Mouse (Mus musculus) neural tube, embryonic 14.5 days (tissue): ENCODE results near the gene Mrgprx1. TPM values are rescaled to one million over a fixed set of nuclear protein-coding genes. Genes with fewer than 3 reads are reported as not detected.

Experiments
- ATAC-seq: fragments of 200-750 bp; cut with Nextera tagmentation; 2 replicates; pipeline ENCODE4 v1.8.0; 2017; ENCODE audit warnings: low read depth, mild to moderate bottlenecking, moderate TSS enrichment, moderate library complexity
- H3K27ac ChIP-seq: fragments of 300-500 bp; sonication (generic); 2 replicates; pipeline ENCODE4 v1.5.1; 2014; ENCODE audit warnings: low read depth, mild to moderate bottlenecking, control low read depth, low read length, moderate library complexity, mixed read lengths
- H3K27me3 ChIP-seq: fragments of 300-500 bp; sonication (generic); 2 replicates; pipeline ENCODE4 v1.6.1; 2014; ENCODE audit warnings: low read length; ENCODE audit not compliant: control insufficient read depth, insufficient read depth
- H3K36me3 ChIP-seq: fragments of 300-500 bp; sonication (generic); 2 replicates; pipeline ENCODE4 v1.6.1; 2014; ENCODE audit warnings: low read length, mixed read lengths; ENCODE audit not compliant: control insufficient read depth, insufficient read depth
- H3K4me1 ChIP-seq: fragments of 300-500 bp; sonication (generic); 2 replicates; pipeline ENCODE4 v1.6.1; 2014; ENCODE audit warnings: low read length; ENCODE audit not compliant: control insufficient read depth, insufficient read depth
- H3K4me2 ChIP-seq: fragments of 300-500 bp; sonication (generic); 2 replicates; pipeline ENCODE4 v1.6.1; 2014; ENCODE audit warnings: mild to moderate bottlenecking, low read depth, low read length, control low read depth
- H3K4me3 ChIP-seq: fragments of 300-500 bp; sonication (generic); 2 replicates; pipeline ENCODE4 v1.5.1; 2014; ENCODE audit warnings: low read depth, low read length, control low read depth, mixed read lengths
- H3K9ac ChIP-seq: fragments of 300-500 bp; sonication (generic); replicated peaks from 2 replicates; pipeline ENCODE4 v1.6.1; 2014; ENCODE audit warnings: low read depth, mild to moderate bottlenecking, control low read depth, low read length, mixed read lengths
- H3K9me3 ChIP-seq: fragments of 300-500 bp; sonication (generic); 2 replicates; pipeline ENCODE4 v1.6.1; 2016; ENCODE audit warnings: low read length; ENCODE audit not compliant: control insufficient read depth
- WGBS: fragments of 180-500 bp; shearing (Covaris S2); extraction: QIAGEN DNeasy Blood & Tissue Kit; methylation state at CpG from one replicate; pipeline ENCODE4 v1.1.7; 2014; 5-methylcytosine and 5-hydroxymethylcytosine counted together
- polyA plus RNA-seq: library from polyadenylated mRNA; unstranded; fragments of >200 nt; fragmentation: Nextera tagmentation; extraction: Ambion mirVana; gene quantifications from 2 replicates; pipeline ENCODE4 v1.2.1, GENCODE M21; 2014

Gene Mrgprx1
- 0.30 TPM in 1 of 2 replicates, not detected in the other for polyA plus RNA-seq

- no peak within 1 kb of the TSS for H3K9ac ChIP-seq
- no peak within 1 kb of the TSS for H3K4me2 ChIP-seq
- H3K27ac ChIP-seq: no peak within 1 kb of the TSS
- no peak within 1 kb of the TSS for H3K4me3 ChIP-seq
- no peaks in the 10 kb centered on the region for H3K27me3 ChIP-seq
- H3K4me1 ChIP-seq: no peaks in the 10 kb centered on the region
- H3K9me3 ChIP-seq: no peaks in the 10 kb centered on the region
- H3K36me3 ChIP-seq: no peaks in the 10 kb centered on the region
- WGBS: 93% methylated on average over 3 of the region's 3 CpGs
- no peak for ATAC-seq
Measured at GRCm38 (mm10) chr7:48027497-48027896, at the start of gene Mrgprx1. Gene Mrgprx1, minus strand, starts transcription at chr7:48027597.

GRCm38 (mm10) chr7:48075521-48075920 is 48.1 kb upstream of the Mrgprx1 start:
- Histone ChIP-seq H3K27ac (no peak overlapping the region), H3K4me1 (no peaks in the 10 kb centered on the region)

DNA sequence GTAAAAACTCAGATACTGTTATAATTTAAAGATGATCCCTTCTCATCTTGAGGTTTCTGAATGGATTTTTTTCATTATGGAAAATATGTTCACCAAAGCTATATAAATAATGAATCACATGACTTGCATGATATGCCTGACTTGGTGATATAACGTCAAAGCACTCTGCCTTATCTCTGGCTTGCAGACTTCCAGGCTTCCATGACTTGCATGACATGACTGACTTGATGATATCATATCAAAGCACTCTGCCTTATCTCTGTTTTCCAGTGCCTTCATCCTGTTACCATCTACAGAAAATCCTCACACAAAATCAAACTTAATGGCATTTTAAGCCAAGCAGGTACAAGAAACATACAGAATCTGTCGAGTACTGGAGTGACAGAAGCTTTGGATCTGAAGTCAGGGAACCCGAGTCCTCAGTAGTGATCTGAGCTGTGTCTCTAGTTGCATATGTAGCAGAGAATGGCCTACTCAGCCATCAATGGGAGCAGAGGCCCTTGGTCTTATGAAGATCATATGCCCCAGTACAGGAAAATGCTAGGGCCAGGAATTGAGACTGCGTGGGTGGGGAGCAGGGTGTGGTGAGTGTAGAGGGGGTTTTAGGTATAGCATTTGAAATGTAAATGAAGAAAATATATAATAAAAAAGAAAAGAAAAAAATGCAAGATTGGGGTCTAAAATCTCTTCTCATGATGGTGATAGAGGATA is 19.2 kb upstream of the Mrgprx1 start:
- H3K27ac ChIP-seq: no peak overlapping the region
- WGBS: 88% methylated on average over 4 of the region's 4 CpGs
- no peak overlapping the region for H3K4me2 ChIP-seq
- H3K27me3 ChIP-seq: no peaks in the 10 kb centered on the region
- no peaks in the 10 kb centered on the region for H3K4me1 ChIP-seq
- no peak overlapping the region for H3K9ac ChIP-seq
- no peak overlapping the region for H3K4me3 ChIP-seq
- H3K36me3 ChIP-seq: no peaks in the 10 kb centered on the region
- no peaks in the 10 kb centered on the region for H3K9me3 ChIP-seq
- ATAC-seq: no peak

More at GRCm38 (mm10) chr7:48075521-48075920, 48.1 kb upstream of the Mrgprx1 start:
- Histone ChIP-seq H3K9me3 (no peaks in the 10 kb centered on the region), H3K4me2 (no peak overlapping the region), H3K9ac (no peak overlapping the region), H3K27me3 (no peaks in the 10 kb centered on the region), H3K4me3 (no peak overlapping the region), H3K36me3 (no peaks in the 10 kb centered on the region)
- no peak for ATAC-seq

DNA sequence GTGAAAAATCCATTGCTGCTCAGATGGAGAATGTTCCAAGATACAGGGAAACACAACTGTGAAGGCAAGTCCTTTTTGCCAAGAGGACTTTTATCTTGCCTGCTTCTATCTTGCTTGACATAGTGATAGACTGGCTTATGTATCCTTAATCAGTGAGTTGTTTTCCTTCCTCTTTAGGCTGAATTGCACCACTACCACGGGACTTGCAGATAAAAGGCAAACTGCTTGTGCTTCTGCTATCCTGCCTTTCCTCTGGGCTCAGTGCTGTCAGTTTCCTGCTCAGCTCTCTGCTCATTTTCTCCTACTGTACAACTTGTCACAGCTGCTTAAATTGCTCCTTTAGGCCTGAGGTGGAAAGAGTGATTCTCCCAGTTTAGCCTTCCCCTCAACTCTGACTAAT is 16.6 kb upstream of the Mrgprx1 start:
- WGBS: 41% methylated on average over 1 of the region's 1 CpGs

DNA sequence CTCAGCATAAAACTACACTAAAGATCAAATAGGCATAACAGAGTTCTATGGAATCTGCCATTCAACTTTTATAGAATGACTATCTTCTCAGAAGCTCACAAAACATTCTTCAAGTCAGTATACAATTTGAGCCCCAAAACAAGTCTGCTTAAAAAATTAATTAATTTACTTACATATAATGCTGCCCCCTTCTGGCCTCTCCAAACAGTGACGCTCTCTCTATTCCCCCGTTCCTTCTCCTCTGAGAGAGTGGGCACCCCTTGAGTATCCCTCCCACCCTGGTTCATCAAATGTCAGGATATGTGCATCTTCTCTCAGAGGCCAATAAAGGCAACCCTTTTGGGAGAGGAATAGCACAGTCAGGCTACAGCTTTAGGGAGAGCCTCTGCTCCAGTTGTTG is 9.5 kb downstream of the Mrgprx1 start:
- H3K9ac ChIP-seq: no peak overlapping the region
- WGBS: 52% methylated on average over 2 of the region's 2 CpGs
- ATAC-seq: no peak
- no peaks in the 10 kb centered on the region for H3K36me3 ChIP-seq
- H3K27ac ChIP-seq: no peak overlapping the region
- H3K4me2 ChIP-seq: no peak overlapping the region
- H3K9me3 ChIP-seq: no peaks in the 10 kb centered on the region
- H3K4me1 ChIP-seq: no peaks in the 10 kb centered on the region
- H3K4me3 ChIP-seq: no peak overlapping the region
- no peaks in the 10 kb centered on the region for H3K27me3 ChIP-seq

More for the DNA sequence above, 16.6 kb upstream of the Mrgprx1 start:
- Histone ChIP-seq H3K4me3 (no peak overlapping the region), H3K27ac (no peak overlapping the region), H3K4me2 (no peak overlapping the region), H3K9ac (no peak overlapping the region), H3K27me3 (no peaks in the 10 kb centered on the region), H3K36me3 (no peaks in the 10 kb centered on the region), H3K4me1 (no peaks in the 10 kb centered on the region), H3K9me3 (no peaks in the 10 kb centered on the region)
- no peak for ATAC-seq

- H3K27ac ChIP-seq: no peak overlapping the region
- no peaks in the 10 kb centered on the region for H3K4me1 ChIP-seq
- no peak overlapping the region for H3K4me3 ChIP-seq
- no peak overlapping the region for H3K4me2 ChIP-seq
- 84% methylated on average over 3 of the region's 3 CpGs for WGBS
- no peaks in the 10 kb centered on the region for H3K27me3 ChIP-seq
- no peak for ATAC-seq
- no peaks in the 10 kb centered on the region for H3K9me3 ChIP-seq
- no peaks in the 10 kb centered on the region for H3K36me3 ChIP-seq
- no peak overlapping the region for H3K9ac ChIP-seq
Measured at GRCm38 (mm10) chr7:47995689-47996088, 31.7 kb downstream of the Mrgprx1 start.

GRCm38 (mm10) chr7:47986752-47987151 is 40.6 kb downstream of the Mrgprx1 start:
- no peaks in the 10 kb centered on the region for H3K27me3 ChIP-seq
- H3K27ac ChIP-seq: no peak overlapping the region
- H3K9ac ChIP-seq: no peak overlapping the region
- no peak overlapping the region for H3K4me2 ChIP-seq
- 44% methylated on average over 1 of the region's 1 CpGs for WGBS
- H3K4me3 ChIP-seq: no peak overlapping the region
- no peaks in the 10 kb centered on the region for H3K9me3 ChIP-seq
- no peaks in the 10 kb centered on the region for H3K36me3 ChIP-seq
- H3K4me1 ChIP-seq: no peaks in the 10 kb centered on the region
- ATAC-seq: no peak

- WGBS: 94% methylated on average over 1 of the region's 1 CpGs
- Histone ChIP-seq H3K4me3 (no peak within 1 kb of the TSS), H3K4me2 (no peak within 1 kb of the TSS), H3K9me3 (no peaks in the 10 kb centered on the region), H3K27ac (no peak within 1 kb of the TSS), H3K9ac (no peak within 1 kb of the TSS), H3K27me3 (no peaks in the 10 kb centered on the region), H3K4me1 (no peaks in the 10 kb centered on the region), H3K36me3 (no peaks in the 10 kb centered on the region)
- ATAC-seq: no peak
Measured at GRCm38 (mm10) chr7:47981995-47982394, 45.4 kb downstream of the Mrgprx1 start, which contains the start of gene Mrgpra4. Gene Mrgpra4, minus strand, starts transcription at chr7:47982095.
